Mouse (Mus musculus): ENCODE results near the gene Hgd.

Hgd gene

DNA sequence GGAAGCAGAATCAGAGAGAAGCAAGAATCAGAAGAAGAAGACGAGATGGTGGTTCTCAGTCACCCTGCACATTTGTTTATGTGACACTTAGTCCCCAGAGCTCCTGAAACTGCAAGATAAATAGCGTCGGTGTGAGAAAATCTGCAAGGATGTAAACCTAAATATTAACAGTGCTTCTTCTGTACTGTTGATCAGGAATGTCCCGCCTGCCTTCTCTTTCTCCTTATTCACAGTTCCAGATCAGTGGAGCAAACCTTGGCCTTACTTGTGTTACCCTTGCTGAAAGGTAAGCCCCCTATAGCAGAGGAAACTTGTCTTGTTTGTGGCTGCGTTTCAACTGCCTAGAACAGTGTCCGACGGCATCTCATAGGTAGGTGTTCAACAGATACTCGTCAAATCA lies 97.6 kb downstream of the Hgd start:
- no peak for DNase-seq

GRCm38 (mm10) chr16:37680216-37680615 lies 100.3 kb downstream of the Hgd start:
- no peak for DNase-seq

GRCm38 (mm10) chr16:37680831-37681230 lies 100.9 kb downstream of the Hgd start:
- no peak for DNase-seq
